Mouse (Mus musculus) neural tube, embryonic 11.5 days (tissue): ENCODE measurements around the gene Sipa1l3. TPM values are rescaled to one million over a fixed set of nuclear protein-coding genes. Genes with fewer than 3 reads are reported as not detected.
A peak's percentile ranks its signal among the peaks of the same experiment; 100 is the strongest.

ENCODE experiments used
- ATAC-seq: fragments of 200-750 bp; cut with Nextera tagmentation; 2 replicates; pipeline ENCODE4 v1.8.0; 2017; ENCODE audit warnings: moderate number of reproducible peaks, mild to moderate bottlenecking, moderate TSS enrichment, moderate library complexity; ENCODE audit not compliant: insufficient read depth, low FRiP score, low TSS enrichment
- DNase-seq: peaks from one replicate; pipeline ENCODE4 v3.0.0-alpha.2; 2015; ENCODE audit warnings: low spot score
- H3K27ac ChIP-seq: fragments of 300-500 bp; sonication (generic); 2 replicates; pipeline ENCODE4 v1.5.1; 2014; ENCODE audit warnings: low read depth, mild to moderate bottlenecking, low read length
- H3K27me3 ChIP-seq: fragments of 300-500 bp; sonication (generic); 2 replicates; pipeline ENCODE4 v1.6.1; 2014; ENCODE audit warnings: mild to moderate bottlenecking, low read length, mixed read lengths; ENCODE audit not compliant: control insufficient read depth, insufficient read depth
- H3K36me3 ChIP-seq: fragments of 300-500 bp; sonication (generic); 2 replicates; pipeline ENCODE4 v1.6.1; 2014; ENCODE audit warnings: mild to moderate bottlenecking, low read length, moderate library complexity, mixed read lengths; ENCODE audit not compliant: control insufficient read depth, insufficient read depth
- H3K4me1 ChIP-seq: fragments of 300-500 bp; sonication (generic); 2 replicates; pipeline ENCODE4 v1.6.1; 2014; ENCODE audit warnings: low read length, mixed read lengths; ENCODE audit not compliant: control insufficient read depth, insufficient read depth
- H3K4me2 ChIP-seq: fragments of 300-500 bp; sonication (generic); 2 replicates; pipeline ENCODE4 v1.6.1; 2014; ENCODE audit warnings: low read depth, mild to moderate bottlenecking, moderate library complexity
- H3K4me3 ChIP-seq: fragments of 300-500 bp; sonication (generic); 2 replicates; pipeline ENCODE4 v1.5.1; 2014; ENCODE audit warnings: low read depth, low read length
- H3K9ac ChIP-seq: fragments of 300-500 bp; sonication (generic); 2 replicates; pipeline ENCODE4 v1.6.1; 2014; ENCODE audit warnings: mild to moderate bottlenecking, low read length
- H3K9me3 ChIP-seq: fragments of 300-500 bp; sonication (generic); 2 replicates; pipeline ENCODE4 v1.6.1; 2016; ENCODE audit warnings: low read length; ENCODE audit not compliant: control insufficient read depth
- WGBS: fragments of 180-500 bp; shearing (Covaris S2); extraction: QIAGEN DNeasy Blood & Tissue Kit; methylation state at CpG from one replicate; pipeline ENCODE4 v1.1.7; 2014; 5-methylcytosine and 5-hydroxymethylcytosine counted together
- polyA plus RNA-seq: library from polyadenylated mRNA; unstranded; fragments of >200 nt; fragmentation: Nextera tagmentation; extraction: Ambion mirVana; gene quantifications from 2 replicates; pipeline ENCODE4 v1.2.1, GENCODE M21; 2014

Sipa1l3 gene
- polyA plus RNA-seq, 1 experiment from 2014 or later = 11.9 TPM

- Histone ChIP-seq H3K4me2 (peak overlapping the region; percentile 69), H3K4me1 (peaks cover 40% of the 10 kb centered on the region), H3K36me3 (no peaks in the 10 kb centered on the region), H3K9ac (peak overlapping the region; percentile 70), H3K27me3 (no peaks in the 10 kb centered on the region), H3K4me3 (peak overlapping the region; percentile 46), H3K27ac (peak overlapping the region; percentile 73; the same call in 1 of the 2 replicates), H3K9me3 (no peaks in the 10 kb centered on the region)
- ATAC-seq = no peak
- DNase-seq = no peak
- WGBS = 81% methylated on average over 6 of the region's 6 CpGs
These were observed 228.6 kb downstream of the Sipa1l3 start for GRCm38 (mm10) chr7:29289856-29290255.

GRCm38 (mm10) chr7:29288942-29289638, 229.4 kb downstream of the Sipa1l3 start, which contains the start of gene Ppp1r14a:
Gene Ppp1r14a (plus strand): TSS chr7:29289308.
- Histone ChIP-seq H3K36me3 (no peaks in the 10 kb centered on the region), H3K4me1 (peaks cover 39% of the 10 kb centered on the region), H3K27me3 (no peaks in the 10 kb centered on the region), H3K27ac (peak within 1 kb of the TSS; percentile 73), H3K9me3 (no peaks in the 10 kb centered on the region), H3K4me2 (peak within 1 kb of the TSS; percentile 69), H3K9ac (peak within 1 kb of the TSS; percentile 70), H3K4me3 (peak within 1 kb of the TSS; percentile 46)
- WGBS = under 1% methylated on average over 51 of the region's 59 CpGs
- ATAC-seq = 0 out of 2 replicates have a peak, but pooled peaks have one; percentile 29
- peak; percentile 83 for DNase-seq

GRCm38 (mm10) chr7:29288079-29288478, 230.4 kb downstream of the Sipa1l3 start:
- DNase-seq = no peak
- no peak for ATAC-seq
- H3K4me3 ChIP-seq = no peak overlapping the region
- no peaks in the 10 kb centered on the region for H3K27me3 ChIP-seq
- 81% methylated on average over 2 of the region's 2 CpGs for WGBS
- no peak overlapping the region for H3K27ac ChIP-seq
- H3K36me3 ChIP-seq = no peaks in the 10 kb centered on the region
- H3K4me2 ChIP-seq = no peak overlapping the region
- no peak overlapping the region for H3K9ac ChIP-seq
- no peaks in the 10 kb centered on the region for H3K9me3 ChIP-seq
- H3K4me1 ChIP-seq = peaks cover 29% of the 10 kb centered on the region

- ATAC-seq (no peak), DNase-seq (no peak)
- 84% methylated on average over 7 of the region's 7 CpGs for whole genome bisulfite sequencing
These were observed 231.0 kb downstream of the Sipa1l3 start for GRCm38 (mm10) chr7:29287481-29287880.

GRCm38 (mm10) chr7:29284523-29284922, 233.9 kb downstream of the Sipa1l3 start:
- no peaks in the 10 kb centered on the region for H3K9me3 ChIP-seq
- H3K4me3 ChIP-seq = no peak overlapping the region
- DNase-seq = no peak
- ATAC-seq = no peak
- no peak overlapping the region for H3K4me2 ChIP-seq
- 96% methylated on average over 6 of the region's 6 CpGs for WGBS
- H3K4me1 ChIP-seq = peaks cover 11% of the 10 kb centered on the region
- no peak overlapping the region for H3K27ac ChIP-seq
- H3K36me3 ChIP-seq = no peaks in the 10 kb centered on the region
- H3K27me3 ChIP-seq = peaks cover 22% of the 10 kb centered on the region
- no peak overlapping the region for H3K9ac ChIP-seq

More at GRCm38 (mm10) chr7:29287481-29287880, 231.0 kb downstream of the Sipa1l3 start:
- H3K4me1 ChIP-seq = peaks cover 23% of the 10 kb centered on the region
- H3K4me2 ChIP-seq = no peak overlapping the region
- no peak overlapping the region for H3K27ac ChIP-seq
- no peak overlapping the region for H3K9ac ChIP-seq
- H3K9me3 ChIP-seq = no peaks in the 10 kb centered on the region
- H3K4me3 ChIP-seq = no peak overlapping the region
- no peaks in the 10 kb centered on the region for H3K36me3 ChIP-seq
- H3K27me3 ChIP-seq = peaks cover 4% of the 10 kb centered on the region

- Histone ChIP-seq H3K27me3 (peaks cover 22% of the 10 kb centered on the region), H3K36me3 (no peaks in the 10 kb centered on the region), H3K4me2 (no peak overlapping the region), H3K9me3 (no peaks in the 10 kb centered on the region), H3K4me3 (no peak overlapping the region), H3K27ac (no peak overlapping the region), H3K9ac (no peak overlapping the region), H3K4me1 (peaks cover 8% of the 10 kb centered on the region)
- DNase-seq (no peak), ATAC-seq (no peak)
- 89% methylated on average over 4 of the region's 4 CpGs for WGBS
These were observed 234.6 kb downstream of the Sipa1l3 start for GRCm38 (mm10) chr7:29283876-29284275.

GRCm38 (mm10) chr7:29282074-29282554, 236.3 kb downstream of the Sipa1l3 start:
- peak overlapping the region; percentile 49 for H3K4me3 ChIP-seq
- peaks cover 22% of the 10 kb centered on the region for H3K27me3 ChIP-seq
- H3K36me3 ChIP-seq = no peaks in the 10 kb centered on the region
- H3K27ac ChIP-seq = no peak overlapping the region
- H3K9ac ChIP-seq = peak overlapping the region; percentile 64
- H3K9me3 ChIP-seq = no peaks in the 10 kb centered on the region
- no peak for DNase-seq
- ATAC-seq = no peak; the same call in 1 of the 2 replicates
- WGBS = 11% methylated on average over 21 of the region's 21 CpGs
- peak overlapping the region; percentile 99 for H3K4me2 ChIP-seq
- peaks cover 7% of the 10 kb centered on the region for H3K4me1 ChIP-seq

- Histone ChIP-seq H3K4me3 (peak within 1 kb of the TSS; percentile 49), H3K27me3 (peaks cover 22% of the 10 kb centered on the region), H3K27ac (no peak within 1 kb of the TSS), H3K9ac (peak within 1 kb of the TSS; percentile 64), H3K4me1 (peaks cover 7% of the 10 kb centered on the region), H3K4me2 (peak within 1 kb of the TSS; percentile 99), H3K9me3 (no peaks in the 10 kb centered on the region), H3K36me3 (no peaks in the 10 kb centered on the region)
- no peak; the same call in 1 of the 2 replicates for ATAC-seq
- WGBS = under 1% methylated on average over 80 of the region's 80 CpGs
- peak; percentile 63 for DNase-seq
These were observed 237.0 kb downstream of the Sipa1l3 start, which contains the start of gene Spint2 for GRCm38 (mm10) chr7:29281201-29282073. Gene Spint2 (minus strand): TSS chr7:29281912.
